In the genomic region with DNA sequence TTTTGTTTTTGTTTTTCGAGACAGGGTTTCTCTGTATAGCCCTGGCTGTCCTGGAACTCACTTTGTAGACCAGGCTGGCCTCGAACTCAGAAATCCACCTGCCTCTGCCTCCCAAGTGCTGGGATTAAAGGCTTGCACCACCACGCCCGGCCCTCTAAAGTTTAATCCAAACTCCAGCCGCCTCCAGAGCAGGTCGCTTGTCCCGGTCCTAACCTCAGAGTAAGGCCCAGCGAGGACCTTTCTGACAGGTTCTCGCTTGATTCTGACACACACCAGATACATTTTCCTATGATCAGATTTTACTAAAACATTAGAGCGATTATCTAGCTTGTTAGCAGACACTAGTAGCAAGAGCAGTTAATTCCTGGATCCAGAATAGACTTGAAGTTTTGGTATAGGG, we compare ENCODE assay signal across 13 mouse cellular contexts. TPM values are rescaled to one million over a fixed set of nuclear protein-coding genes. Genes with fewer than 3 reads are reported as not detected.
DNase-seq lines count a peak whose midpoint lies in the region; ATAC-seq and TF ChIP-seq lines count a peak whose summit lies in the region.
"Not testable (repeated sequence)": the region's sequence is repeated elsewhere in the genome, so short reads cannot be mapped to it uniquely, and the experiment has no call there.
"Had no signal": no experiment of that assay in that cellular context is flagged by ENCODE, and none has a peak within 500 bp of the region (broad histone marks: within the 10 kb centered on the region; RNA-seq: fewer than 3 reads in every experiment).

No protein-coding gene starts in this region.

- H3K79me3 ChIP-seq in C2C12 (ENCODE audit: low read depth) = peaks cover 39% of the 10 kb centered on the region

- not testable (repeated sequence) for ATAC-seq in hindbrain, embryonic 13.5 days (ENCODE audit: low FRiP score); kidney, embryonic 16.5 days (ENCODE audit: low FRiP score, low TSS enrichment); liver, embryonic 13.5 days (ENCODE audit: low read depth); midbrain, embryonic 13.5 days; stomach, embryonic 15.5 days (ENCODE audit: insufficient read depth, low FRiP score, low read depth)

- peaks cover 44% of the 10 kb centered on the region for H3K79me2 ChIP-seq in C2C12 (ENCODE audit: control insufficient read depth, insufficient read depth)

- not testable (repeated sequence) for H3K36me3 ChIP-seq in C2C12 (ENCODE audit: control insufficient read depth, insufficient read depth); liver, embryonic 13.5 days; stomach, embryonic 15.5 days
- H3K36me3 ChIP-seq in embryonic facial prominence, embryonic 10.5 days (replicated peaks) = peaks cover 19% of the 10 kb centered on the region
- H3K36me3 ChIP-seq in hindbrain, embryonic 13.5 days = peaks cover 13% of the 10 kb centered on the region
- peaks cover 14% of the 10 kb centered on the region; the same call in 1 of the 2 replicates for H3K36me3 ChIP-seq in kidney, embryonic 16.5 days (ENCODE audit: insufficient read depth, low read length)
- H3K36me3 ChIP-seq in midbrain, embryonic 13.5 days = peaks cover 13% of the 10 kb centered on the region

- not testable (repeated sequence) for H3ac ChIP-seq in C2C12 (ENCODE audit: control insufficient read depth, insufficient read length, low read depth)

- not testable (repeated sequence) for H3K27me3 ChIP-seq in C2C12 (ENCODE audit: control insufficient read depth, insufficient read depth, insufficient read length); embryonic facial prominence, embryonic 10.5 days (replicated peaks; ENCODE audit: low read depth, poor library complexity, severe bottlenecking); hindbrain, embryonic 13.5 days; kidney, embryonic 16.5 days (ENCODE audit: insufficient read depth, low read length); liver, embryonic 13.5 days; midbrain, embryonic 13.5 days; stomach, embryonic 15.5 days (replicated peaks)

- peak overlapping the region; percentile 73 for H3K4me2 ChIP-seq in hindbrain, embryonic 13.5 days
- peak overlapping the region; percentile 64 for H3K4me2 ChIP-seq in kidney, embryonic 16.5 days (replicated peaks; ENCODE audit: low read depth, low read length)
- H3K4me2 ChIP-seq in liver, embryonic 13.5 days = peak overlapping the region; percentile 82
- H3K4me2 ChIP-seq in midbrain, embryonic 13.5 days (replicated peaks) = peak overlapping the region; percentile 80
- H3K4me2 ChIP-seq in stomach, embryonic 15.5 days = peak overlapping the region; percentile 61; the same call in 1 of the 2 replicates

- WGBS in embryonic facial prominence, embryonic 10.5 days = 76% methylated on average over 10 of the region's 10 CpGs
- WGBS in hindbrain, embryonic 13.5 days = 81% methylated on average over 10 of the region's 10 CpGs
- WGBS in kidney, embryonic 16.5 days = 67% methylated on average over 10 of the region's 10 CpGs
- 62% methylated on average over 10 of the region's 10 CpGs for WGBS in liver, embryonic 13.5 days (ENCODE audit: insufficient replicate concordance)
- WGBS in midbrain, embryonic 13.5 days = 76% methylated on average over 10 of the region's 10 CpGs
- 59% methylated on average over 10 of the region's 10 CpGs for WGBS in stomach, embryonic 15.5 days

- intact Hi-C loops in gastrocnemius, adult 2 months (cut with DNase I) = not testable (repeated sequence)

- not testable (repeated sequence) for DNase-seq in embryonic facial prominence, embryonic 10.5 days (ENCODE audit: low spot score); liver, embryonic 13.5 days
- DNase-seq in gastrocnemius, adult 2 months = peak; percentile 27

- peaks cover 15% of the 10 kb centered on the region for H3K4me1 ChIP-seq in embryonic facial prominence, embryonic 10.5 days
- H3K4me1 ChIP-seq in hindbrain, embryonic 13.5 days (replicated peaks) = peaks cover 18% of the 10 kb centered on the region
- peaks cover 26% of the 10 kb centered on the region for H3K4me1 ChIP-seq in kidney, embryonic 16.5 days (ENCODE audit: insufficient read depth, low read length)
- peaks cover 44% of the 10 kb centered on the region for H3K4me1 ChIP-seq in liver, embryonic 13.5 days (replicated peaks)
- peaks cover 17% of the 10 kb centered on the region for H3K4me1 ChIP-seq in midbrain, embryonic 13.5 days (replicated peaks)
- H3K4me1 ChIP-seq in stomach, embryonic 15.5 days = not testable (repeated sequence)

- H3K9ac ChIP-seq in hindbrain, embryonic 13.5 days; kidney, embryonic 16.5 days (replicated peaks; ENCODE audit: low read length); midbrain, embryonic 13.5 days (replicated peaks); stomach, embryonic 15.5 days: not testable (repeated sequence)
- H3K9ac ChIP-seq in liver, embryonic 13.5 days = peak overlapping the region; percentile 85; the same call in 1 of the 2 replicates

- TF ChIP-seq CTCF in C2C12 (IDR thresholded peaks at IDR 0.05; ENCODE audit: control insufficient read depth, insufficient read depth, insufficient read length); gastrocnemius, adult 2 months (IDR thresholded peaks at IDR 0.05): not testable (repeated sequence)

- peak overlapping the region; percentile 76 for H3K4me3 ChIP-seq in C2C12 (ENCODE audit: insufficient read depth, poor library complexity, severe bottlenecking)
- peak overlapping the region; percentile 87 for H3K4me3 ChIP-seq in embryonic facial prominence, embryonic 10.5 days
- peak overlapping the region; percentile 84 for H3K4me3 ChIP-seq in gastrocnemius, adult 2 months
- H3K4me3 ChIP-seq in hindbrain, embryonic 13.5 days = peak overlapping the region; percentile 71
- H3K4me3 ChIP-seq in kidney, embryonic 16.5 days (ENCODE audit: low read length) = peak overlapping the region; percentile 88
- peak overlapping the region; percentile 93 for H3K4me3 ChIP-seq in liver, embryonic 13.5 days (replicated peaks)
- peak overlapping the region; percentile 92 for H3K4me3 ChIP-seq in midbrain, embryonic 13.5 days (replicated peaks)
- H3K4me3 ChIP-seq in stomach, embryonic 15.5 days (replicated peaks) = peak overlapping the region; percentile 94; the same call in 1 of the 2 replicates

- not testable (repeated sequence) for H3K27ac ChIP-seq in embryonic facial prominence, embryonic 10.5 days (replicated peaks); hindbrain, embryonic 13.5 days; kidney, embryonic 16.5 days (ENCODE audit: low read length); midbrain, embryonic 13.5 days; stomach, embryonic 15.5 days
- H3K27ac ChIP-seq in gastrocnemius, adult 2 months = peak overlapping the region; percentile 98
- H3K27ac ChIP-seq in liver, embryonic 13.5 days = peak overlapping the region; percentile 88

- H3K9me3 ChIP-seq in embryonic facial prominence, embryonic 10.5 days; hindbrain, embryonic 13.5 days; kidney, embryonic 16.5 days (ENCODE audit: low read length); liver, embryonic 13.5 days (replicated peaks); midbrain, embryonic 13.5 days; stomach, embryonic 15.5 days: not testable (repeated sequence)

RNA-seq across cellular contexts. Expression of a gene that starts 0.7 kb away (rescaled TPM):
- 90.4 TPM for polyA plus RNA-seq in C2C12 (2012; fragmentation: generic; extraction: Trizol)
- polyA plus RNA-seq in embryonic facial prominence, embryonic 10.5 days (2016; fragmentation: Nextera tagmentation; extraction: Ambion mirVana) = 99.1 and 104 TPM in 2 replicates
- total RNA-seq in gastrocnemius, adult 2 months (2021) = 100 to 1,000 TPM; 118 to 132 TPM
- polyA plus RNA-seq in hindbrain, embryonic 13.5 days (2015; fragmentation: Nextera tagmentation; extraction: Ambion mirVana) = 47.2 and 48.7 TPM in 2 replicates
- polyA plus RNA-seq in kidney, embryonic 16.5 days (2015; fragmentation: Nextera tagmentation; extraction: Ambion mirVana) = 126 and 128 TPM in 2 replicates
- 85.0 and 97.2 TPM in 2 replicates for polyA plus RNA-seq in liver, embryonic 13.5 days (2015; fragmentation: Nextera tagmentation; extraction: Ambion mirVana)
- 48.4 and 51.2 TPM in 2 replicates for polyA plus RNA-seq in midbrain, embryonic 13.5 days (2015; fragmentation: Nextera tagmentation; extraction: Ambion mirVana)
- 87.7 and 91.9 TPM in 2 replicates for polyA plus RNA-seq in stomach, embryonic 15.5 days (2015; fragmentation: Nextera tagmentation; extraction: Ambion mirVana)

RNA-seq across cellular contexts. Expression of a gene that starts 41.6 kb away (rescaled TPM):
- 1.5 TPM for polyA plus RNA-seq in C2C12 (2012; fragmentation: generic; extraction: Trizol)
- 6.5 and 8.6 TPM in 2 replicates for polyA plus RNA-seq in embryonic facial prominence, embryonic 10.5 days (2016; fragmentation: Nextera tagmentation; extraction: Ambion mirVana)
- total RNA-seq in gastrocnemius, adult 2 months (2021) = under 1 TPM in 1 of 2 experiments, not detected in 1; 0.82 TPM
- 5.3 and 7.2 TPM in 2 replicates for polyA plus RNA-seq in hindbrain, embryonic 13.5 days (2015; fragmentation: Nextera tagmentation; extraction: Ambion mirVana)
- polyA plus RNA-seq in kidney, embryonic 16.5 days (2015; fragmentation: Nextera tagmentation; extraction: Ambion mirVana) = 6.5 and 7.8 TPM in 2 replicates
- 0.95 and 1.6 TPM in 2 replicates for polyA plus RNA-seq in liver, embryonic 13.5 days (2015; fragmentation: Nextera tagmentation; extraction: Ambion mirVana)
- 5.1 and 7.1 TPM in 2 replicates for polyA plus RNA-seq in midbrain, embryonic 13.5 days (2015; fragmentation: Nextera tagmentation; extraction: Ambion mirVana)
- 3.9 and 4.6 TPM in 2 replicates for polyA plus RNA-seq in stomach, embryonic 15.5 days (2015; fragmentation: Nextera tagmentation; extraction: Ambion mirVana)
- total RNA-seq: adrenal gland, postnatal 25 days; gastrocnemius, postnatal 10 days; heart, postnatal 36 days; layer of hippocampus, adult 8-10 months; left cerebral cortex, postnatal 36 days had no signal
